Mouse (Mus musculus): Measurements from ENCODE around the gene Arhgap45.

Gene Arhgap45

GRCm38 (mm10) chr10:80016511-80016910, at the start of gene Arhgap45:
Gene Arhgap45, plus strand, starts transcription at chr10:80016653.
- no peak for DNase-seq (ENCODE audit: low read depth)

DNA sequence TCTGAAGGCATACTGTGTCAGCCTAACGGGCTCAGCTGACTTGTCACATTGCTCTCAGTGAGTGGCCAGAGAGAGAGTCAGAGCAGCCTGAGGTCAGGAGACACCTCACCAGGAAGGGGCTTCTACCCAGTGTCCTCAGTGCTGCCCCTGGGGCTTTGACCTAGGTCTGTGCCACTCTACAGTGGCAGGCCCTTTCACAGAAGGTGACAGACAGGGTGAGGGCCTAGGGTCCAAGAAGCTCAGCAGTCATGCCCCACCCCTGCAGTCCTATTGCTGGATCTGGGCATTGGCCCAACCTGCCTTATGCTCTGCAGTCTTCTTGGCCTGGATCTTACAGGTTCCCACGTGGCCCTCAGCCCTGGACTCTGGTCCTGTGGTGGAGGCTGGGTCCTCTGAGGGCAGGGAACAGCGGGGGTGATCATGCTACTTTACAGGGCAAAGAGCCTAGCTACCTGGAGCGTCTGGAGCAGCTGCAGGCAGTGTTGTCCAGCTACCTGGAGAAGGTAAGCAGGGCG, 49.5 kb upstream of the Arhgap45 start:
- DNase-seq (ENCODE audit: low read depth), result no peak

DNA sequence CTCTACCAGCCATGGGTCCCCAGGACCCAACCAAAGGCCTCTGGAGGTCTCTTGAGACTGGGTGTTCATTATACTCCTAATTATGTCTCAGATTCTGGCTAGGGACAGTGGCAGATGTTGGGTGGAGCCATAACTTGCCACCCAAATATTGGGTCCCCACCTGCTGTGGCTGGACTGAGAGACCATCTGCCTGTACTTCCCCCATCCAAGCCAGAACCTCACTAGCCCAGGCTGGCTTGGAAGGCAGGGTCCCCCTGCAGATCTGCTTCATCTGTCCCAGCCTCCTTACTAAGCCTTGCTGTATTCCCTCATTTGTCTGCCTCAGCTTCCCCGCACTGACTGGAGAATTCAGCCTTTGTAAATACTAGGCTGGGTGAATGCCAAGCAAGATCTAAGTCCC, 48.3 kb upstream of the Arhgap45 start:
- DNase-seq (ENCODE audit: low read depth), result no peak

- DNase-seq (ENCODE audit: low read depth), result no peak
These were observed 47.3 kb upstream of the Arhgap45 start for GRCm38 (mm10) chr10:79969124-79969568.

- DNase-seq (ENCODE audit: low read depth), result no peak
These were observed 45.9 kb upstream of the Arhgap45 start, which contains the start of gene Grin3b for GRCm38 (mm10) chr10:79970415-79971182. Gene Grin3b, plus strand, starts transcription at chr10:79970715.

GRCm38 (mm10) chr10:79971183-79971497, 45.3 kb upstream of the Arhgap45 start:
- DNase-seq (ENCODE audit: low read depth), result no peak

GRCm38 (mm10) chr10:79972831-79973230, 43.6 kb upstream of the Arhgap45 start:
- no peak for DNase-seq (ENCODE audit: low read depth)

DNA sequence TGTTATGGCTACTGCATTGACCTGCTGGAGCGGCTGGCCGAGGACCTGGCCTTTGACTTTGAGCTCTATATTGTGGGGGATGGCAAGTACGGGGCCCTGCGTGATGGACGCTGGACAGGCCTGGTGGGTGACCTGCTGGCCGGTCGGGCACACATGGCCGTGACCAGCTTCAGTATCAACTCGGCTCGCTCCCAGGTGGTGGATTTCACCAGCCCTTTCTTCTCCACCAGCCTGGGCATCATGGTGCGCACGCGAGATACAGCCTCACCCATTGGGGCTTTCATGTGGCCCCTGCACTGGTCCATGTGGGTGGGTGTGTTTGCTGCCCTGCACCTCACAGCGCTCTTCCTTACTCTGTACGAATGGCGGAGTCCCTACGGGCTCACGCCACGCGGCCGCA, 42.4 kb upstream of the Arhgap45 start:
- no peak for DNase-seq (ENCODE audit: low read depth)

DNA sequence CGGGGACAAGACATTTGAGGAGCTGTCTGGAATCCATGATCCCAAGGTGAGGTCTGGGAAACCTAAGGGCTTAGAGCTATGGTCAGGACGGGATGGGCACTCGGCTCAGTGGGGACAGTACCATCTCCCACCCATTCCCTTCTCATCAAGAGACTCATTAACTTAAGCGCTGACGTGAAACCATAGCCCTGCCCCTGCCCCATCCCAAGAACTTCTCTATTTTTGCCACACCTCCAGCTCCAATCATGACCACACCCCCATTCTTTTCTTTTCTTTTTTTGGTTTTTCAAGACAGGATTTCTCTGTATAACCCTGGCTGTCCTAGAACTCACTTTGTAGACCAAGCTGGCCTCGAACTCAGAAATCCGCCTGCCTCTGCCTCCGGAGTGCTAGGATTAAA, 41.8 kb upstream of the Arhgap45 start:
- DNase-seq (ENCODE audit: low read depth), result no peak

DNA sequence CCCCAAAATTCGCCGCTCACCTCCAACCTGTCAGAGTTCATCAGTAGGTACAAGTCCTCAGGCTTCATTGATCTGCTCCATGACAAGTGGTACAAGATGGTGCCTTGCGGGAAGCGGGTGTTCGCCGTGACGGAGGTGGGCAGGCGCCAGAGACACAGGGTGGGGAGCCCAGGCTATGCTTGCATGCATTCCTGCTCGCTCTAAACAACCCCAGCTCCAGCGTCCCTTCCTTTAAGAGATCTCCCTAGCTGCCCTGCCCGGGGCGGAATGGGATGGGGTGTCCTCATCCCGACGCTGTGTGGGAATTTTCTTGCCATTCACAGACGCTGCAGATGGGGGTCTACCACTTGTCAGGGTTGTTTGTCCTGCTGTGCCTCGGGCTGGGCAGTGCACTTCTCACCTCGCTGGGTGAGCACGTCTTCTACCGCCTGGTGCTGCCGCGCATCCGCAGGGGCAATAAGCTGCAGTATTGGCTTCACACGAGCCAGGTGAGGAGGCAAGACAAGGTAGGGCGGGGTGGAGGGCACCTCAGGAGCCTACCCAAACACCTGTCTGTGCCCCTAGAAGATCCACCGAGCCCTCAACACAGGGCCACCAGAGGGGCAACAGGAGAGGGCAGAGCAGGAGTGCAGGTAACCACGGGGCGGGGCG, 40.3 kb upstream of the Arhgap45 start:
- no peak for DNase-seq (ENCODE audit: low read depth)

DNA sequence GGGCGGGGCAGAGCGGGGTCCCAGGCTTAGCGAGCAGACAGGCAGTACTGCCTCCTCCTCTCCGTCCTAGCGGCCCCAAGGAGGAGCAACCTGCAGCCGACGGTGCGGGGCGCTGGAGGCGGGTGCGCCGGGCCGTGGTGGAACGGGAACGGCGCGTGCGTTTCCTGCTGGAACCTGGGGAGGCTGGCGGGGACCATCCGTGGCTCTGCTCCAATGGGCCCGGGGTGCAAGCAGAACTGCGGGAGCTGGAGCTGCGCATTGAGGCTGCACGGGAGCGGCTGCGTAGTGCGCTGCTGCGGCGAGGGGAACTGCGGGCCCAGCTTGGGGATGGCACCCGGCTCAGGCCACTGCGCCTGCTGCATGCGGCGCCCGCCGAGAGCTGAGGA, 39.7 kb upstream of the Arhgap45 start:
- DNase-seq (ENCODE audit: low read depth), result no peak

GRCm38 (mm10) chr10:79977324-79977723, 39.1 kb upstream of the Arhgap45 start:
- no peak for DNase-seq (ENCODE audit: low read depth)

- no peak for DNase-seq (ENCODE audit: low read depth)
These were observed 38.4 kb upstream of the Arhgap45 start for GRCm38 (mm10) chr10:79978061-79978460.

GRCm38 (mm10) chr10:79979401-79980155, 36.9 kb upstream of the Arhgap45 start:
- no peak for DNase-seq (ENCODE audit: low read depth)

DNA sequence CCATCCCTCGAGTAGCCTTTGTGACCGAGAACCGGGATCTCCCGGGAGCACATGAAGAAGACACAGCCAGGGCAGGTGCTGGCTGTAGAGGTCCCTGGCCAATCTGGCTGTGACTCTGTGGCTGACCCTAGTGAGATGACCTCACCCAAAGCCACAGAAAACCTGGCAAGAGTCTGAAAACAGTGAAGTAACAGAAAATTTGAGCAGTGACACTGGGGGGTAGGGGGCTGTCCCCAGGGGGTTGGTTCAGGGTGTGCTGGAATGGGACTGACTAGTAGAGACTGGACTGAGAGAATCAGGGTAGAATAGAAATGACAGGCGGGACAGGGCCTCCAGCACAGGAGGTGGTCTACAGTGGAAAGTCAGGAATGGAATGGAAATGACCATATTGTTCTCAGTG, 33.2 kb upstream of the Arhgap45 start:
- no peak for DNase-seq (ENCODE audit: low read depth)

GRCm38 (mm10) chr10:79983670-79984069, 32.8 kb upstream of the Arhgap45 start:
- DNase-seq (ENCODE audit: low read depth), result no peak

DNA sequence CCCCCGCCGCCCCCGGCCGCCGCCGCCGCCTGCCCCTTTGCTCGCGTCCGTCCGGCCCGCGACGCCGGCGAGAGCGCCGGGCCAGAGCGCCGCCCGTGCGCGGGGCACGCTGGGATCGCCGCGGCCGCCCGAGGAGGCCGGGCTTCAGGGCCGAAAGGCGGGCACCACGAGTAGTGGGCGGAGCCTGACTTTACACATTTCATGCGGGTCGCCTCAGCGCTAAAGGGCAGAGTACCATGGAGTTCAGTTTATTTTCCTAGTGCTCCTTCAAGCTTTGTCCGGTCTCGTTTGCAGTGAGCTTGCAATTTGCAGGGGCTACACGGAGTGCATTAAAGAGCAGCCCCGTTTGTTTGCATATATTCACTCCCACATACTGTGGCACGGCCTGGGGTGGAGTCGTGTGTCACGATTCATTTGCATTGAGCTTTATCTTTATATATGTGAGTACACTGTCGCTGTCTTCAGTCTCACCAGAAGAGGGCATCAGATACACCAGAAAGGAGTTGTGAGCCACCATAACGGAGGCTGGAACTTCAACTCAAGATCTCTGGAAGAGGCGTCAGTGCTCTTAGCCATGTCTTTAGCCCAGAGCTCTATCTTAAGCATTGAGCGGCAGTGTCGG, 32.1 kb upstream of the Arhgap45 start, which contains the start of gene Tmem259:
TSS of gene Tmem259 (minus strand) at position 136 of the 622 bp plus-strand sequence.
- DNase-seq (ENCODE audit: low read depth), result no peak

GRCm38 (mm10) chr10:79984871-79985270, 31.6 kb upstream of the Arhgap45 start:
- DNase-seq (ENCODE audit: low read depth), result peak; percentile 99

DNA sequence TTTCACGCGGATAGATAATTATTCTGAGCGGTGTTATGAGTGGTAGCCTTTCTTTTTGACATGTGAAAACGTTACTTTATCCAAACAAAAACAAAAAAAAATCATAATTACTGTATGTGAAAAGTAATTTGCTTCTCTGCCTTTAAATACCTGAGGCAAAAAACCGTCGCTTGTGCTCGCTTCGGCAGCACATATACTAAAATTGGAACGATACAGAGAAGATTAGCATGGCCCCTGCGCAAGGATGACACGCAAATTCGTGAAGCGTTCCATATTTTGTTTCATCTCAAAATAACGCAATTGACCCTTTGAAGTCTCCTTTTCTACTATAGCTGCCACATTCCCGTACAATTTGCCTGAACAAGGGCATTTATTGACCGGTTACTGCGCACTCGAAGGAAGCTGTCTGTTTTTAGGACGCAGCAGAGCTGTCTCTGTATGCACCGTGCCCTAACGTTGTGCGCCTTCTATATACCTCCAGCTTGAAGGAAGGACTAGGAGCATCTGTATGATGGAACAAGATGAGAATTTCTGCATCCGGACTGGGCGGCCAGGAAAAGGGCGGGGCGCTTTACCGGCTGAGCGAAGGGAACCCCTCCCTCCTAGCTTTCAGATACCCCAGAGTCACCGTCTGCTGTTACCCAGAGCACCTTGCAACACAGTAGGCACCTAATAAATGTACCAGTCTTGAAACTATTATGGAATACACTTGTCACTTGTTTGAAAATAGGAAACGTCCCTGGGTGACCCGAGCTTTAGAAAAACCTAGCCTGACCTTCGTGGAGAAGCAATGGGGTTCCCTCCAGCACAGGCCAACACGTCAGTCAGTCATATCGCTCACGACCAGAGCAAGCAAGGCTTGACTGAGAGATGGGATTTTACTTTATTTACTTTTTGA, 30.9 kb upstream of the Arhgap45 start:
- DNase-seq (ENCODE audit: low read depth), result no peak

DNA sequence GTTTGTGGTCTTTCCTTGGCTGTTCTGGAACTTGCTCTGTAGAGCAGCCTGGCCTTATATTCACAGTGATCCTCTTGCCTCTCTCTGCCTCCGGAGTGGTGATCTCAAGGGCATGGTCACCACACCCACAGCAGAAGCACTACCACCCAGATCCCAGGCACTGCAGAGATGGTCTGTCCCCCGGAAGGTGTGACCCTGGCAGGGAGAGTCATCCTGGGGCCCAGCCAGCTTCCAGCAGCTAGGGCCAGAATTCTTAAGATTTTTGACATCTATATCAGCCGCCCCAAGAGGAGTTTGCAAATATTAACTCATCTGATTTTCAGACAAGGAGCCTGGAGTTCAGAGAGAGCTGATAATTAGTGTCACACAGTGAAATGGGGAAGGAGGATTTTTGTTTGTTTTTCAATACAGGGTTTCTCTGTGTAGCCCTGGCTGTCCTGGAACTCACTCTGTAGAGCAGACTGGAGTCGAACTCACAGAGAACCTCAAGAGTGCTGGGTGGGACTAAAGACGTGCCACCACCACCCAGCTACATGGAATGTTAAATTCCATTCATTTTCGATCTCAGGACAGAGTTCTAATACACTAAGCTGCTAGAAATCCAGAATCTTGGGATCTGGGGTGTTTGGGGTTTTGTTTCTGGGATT, 30.1 kb upstream of the Arhgap45 start:
- DNase-seq (ENCODE audit: low read depth), result no peak

GRCm38 (mm10) chr10:79986963-79987362, 29.5 kb upstream of the Arhgap45 start:
- DNase-seq (ENCODE audit: low read depth), result peak; percentile 64

Data from fibroblast of lung, adult 2 months (primary cell).